Mouse (Mus musculus) gastrocnemius, postnatal 4 days (tissue): ENCODE measurements around the gene Synpo2. TPM values are rescaled to one million over a fixed set of nuclear protein-coding genes. Genes with fewer than 3 reads are reported as not detected.
"Not testable (repeated sequence)": the region's sequence is repeated elsewhere in the genome, so short reads cannot be mapped to it uniquely, and the experiment has no call there.

Experiments used
- DNase-seq, 2 experiments: peaks; one replicate each; pipeline ENCODE4 v3.0.0; 2021 to 2022; ENCODE audit warnings: low spot score in 2 of 2, mixed read lengths in 2 of 2
- total RNA-seq, 2 experiments: library from RNA; stranded (reverse); gene quantifications; 2 replicates each; pipeline ENCODE4 v1.2.3; 2021

Gene Synpo2
- total RNA-seq, 2 experiments from 2014 or later, result 110 to 129 TPM

- peak; percentile 42 to 82 for DNase-seq
Measured at GRCm38 (mm10) chr3:123138274-123139003, 97.5 kb downstream of the Synpo2 start.

DNA sequence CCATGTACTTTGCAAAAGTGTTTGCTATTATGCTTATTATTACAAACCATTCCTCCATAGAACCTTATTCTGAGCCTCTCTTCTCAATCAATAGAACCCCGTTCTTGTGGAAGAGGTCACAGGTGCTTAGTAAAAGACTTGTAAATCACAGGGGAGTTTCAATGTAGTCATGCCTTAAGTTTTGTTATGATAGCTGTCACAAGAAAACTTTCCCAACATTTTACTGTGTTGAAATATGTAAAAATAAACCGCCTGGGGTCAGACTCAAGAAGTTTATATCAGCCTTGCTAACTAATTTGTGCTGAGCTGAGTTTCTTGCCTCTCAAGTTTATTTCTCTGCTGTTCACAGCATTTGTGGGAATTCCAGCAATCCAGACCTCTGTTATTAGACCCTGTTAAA, 103.8 kb downstream of the Synpo2 start:
- DNase-seq, result no peak

- no peak for DNase-seq
Measured at GRCm38 (mm10) chr3:123131151-123131756, 104.7 kb downstream of the Synpo2 start.

- no peak for DNase-seq
Measured at GRCm38 (mm10) chr3:123130314-123131150, 105.4 kb downstream of the Synpo2 start.

GRCm38 (mm10) chr3:123128781-123129180, 107.2 kb downstream of the Synpo2 start:
- DNase-seq, result peak; percentile 35 to 40

DNA sequence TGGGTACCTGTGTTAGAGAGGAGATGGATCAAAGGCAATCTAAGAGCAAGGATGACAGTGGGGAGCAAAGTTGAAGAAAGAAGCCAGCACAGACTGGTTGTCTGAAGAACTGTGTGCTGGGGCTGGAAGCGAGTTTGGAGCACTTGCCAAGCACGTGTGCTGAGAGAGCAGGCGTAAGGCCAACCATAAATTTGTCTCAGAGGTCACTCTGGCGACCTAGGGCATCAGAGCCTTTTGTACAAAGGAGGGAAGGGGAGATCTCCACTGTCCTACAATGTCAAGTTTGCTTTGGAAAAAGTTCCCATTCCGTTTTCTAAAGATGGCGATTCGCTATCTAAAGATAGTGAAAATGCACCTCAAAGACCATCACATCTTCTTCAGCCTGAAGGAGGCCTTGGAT, 107.9 kb downstream of the Synpo2 start:
- DNase-seq, result no peak

DNA sequence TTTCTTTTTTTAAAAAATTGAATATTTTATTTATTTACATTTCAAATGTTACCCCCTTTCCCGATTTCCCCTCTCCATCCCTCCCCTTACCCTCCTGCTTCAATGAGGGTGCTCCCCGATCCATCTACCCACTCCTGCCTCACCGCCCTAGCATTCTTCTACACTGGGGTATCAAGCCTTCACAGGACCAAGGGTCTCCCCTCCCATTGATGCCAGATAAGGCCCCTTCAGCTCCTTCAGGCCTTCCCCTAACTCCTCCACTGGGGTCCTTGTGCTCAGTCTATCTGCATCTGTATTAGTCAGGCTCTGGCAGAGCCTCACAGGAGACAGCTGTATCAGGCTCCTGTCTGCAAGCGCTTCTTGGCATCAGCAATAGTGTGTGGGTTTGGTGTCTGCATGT, 109.2 kb downstream of the Synpo2 start:
- DNase-seq, result not testable (repeated sequence)

- DNase-seq, result no peak
Measured at GRCm38 (mm10) chr3:123123817-123124216, 112.1 kb downstream of the Synpo2 start.

DNA sequence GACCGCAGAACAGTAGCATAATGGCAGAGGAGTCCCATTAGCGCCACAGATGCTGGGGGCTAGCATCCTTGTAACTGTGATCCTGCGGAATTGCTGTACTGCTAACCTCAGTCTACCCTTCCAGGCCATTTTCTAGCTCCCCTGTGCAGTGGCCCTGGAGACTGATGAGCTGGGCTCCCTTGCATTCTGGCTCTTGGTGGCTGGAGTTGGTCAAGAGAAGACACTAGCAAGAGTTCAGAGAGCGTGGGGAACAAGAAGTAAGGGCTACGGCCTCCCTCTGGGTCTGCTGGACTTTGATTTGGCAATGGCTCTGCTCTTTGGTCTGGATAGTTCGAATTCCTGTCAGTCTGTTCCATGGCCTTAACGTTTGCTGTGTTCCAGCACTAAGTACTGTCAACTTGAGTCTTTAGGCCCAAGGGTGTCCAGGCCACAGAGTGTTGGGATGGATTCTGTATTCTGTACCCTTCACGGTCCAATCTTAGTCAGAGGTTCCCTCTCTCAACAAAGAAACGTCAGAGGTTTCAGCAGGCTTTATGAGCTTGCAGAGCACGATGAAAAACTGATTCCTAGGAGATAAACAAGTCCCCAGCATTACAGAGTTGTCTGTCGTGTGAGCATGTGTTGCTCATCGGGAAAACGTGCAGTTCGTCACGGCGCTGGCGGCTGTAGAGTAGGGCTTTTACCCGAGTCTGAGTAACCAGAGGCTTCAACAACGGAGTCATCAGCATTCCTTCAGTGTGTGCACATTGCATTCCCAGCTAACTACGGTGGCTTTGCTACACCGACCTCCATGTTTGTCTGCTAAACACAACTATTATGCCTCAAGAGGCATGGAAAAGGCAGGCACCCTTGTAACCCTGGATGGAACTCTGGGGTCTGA, 113.6 kb downstream of the Synpo2 start:
- no peak for DNase-seq

DNA sequence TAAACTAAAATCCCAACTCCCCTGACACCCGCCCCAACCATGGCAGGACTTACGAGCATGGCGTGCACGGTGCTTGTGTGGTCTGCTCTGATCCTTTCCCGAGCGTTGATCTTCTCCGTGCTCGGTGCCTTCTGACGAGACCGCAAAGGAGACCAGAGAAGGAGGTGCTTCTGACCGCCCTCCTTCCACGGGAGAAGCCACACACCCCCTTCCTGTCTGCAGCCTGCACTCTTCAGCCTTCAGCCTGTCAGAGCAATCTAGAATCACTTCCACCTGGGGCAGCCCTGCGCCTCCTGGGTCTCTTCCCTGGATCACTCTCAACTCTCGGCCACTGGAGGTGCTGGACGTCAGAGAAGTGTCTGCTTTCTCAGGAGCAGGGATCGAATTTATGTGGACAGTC, 119.0 kb downstream of the Synpo2 start:
- peak in 1 of 2 experiments; percentile 26 for DNase-seq

DNA sequence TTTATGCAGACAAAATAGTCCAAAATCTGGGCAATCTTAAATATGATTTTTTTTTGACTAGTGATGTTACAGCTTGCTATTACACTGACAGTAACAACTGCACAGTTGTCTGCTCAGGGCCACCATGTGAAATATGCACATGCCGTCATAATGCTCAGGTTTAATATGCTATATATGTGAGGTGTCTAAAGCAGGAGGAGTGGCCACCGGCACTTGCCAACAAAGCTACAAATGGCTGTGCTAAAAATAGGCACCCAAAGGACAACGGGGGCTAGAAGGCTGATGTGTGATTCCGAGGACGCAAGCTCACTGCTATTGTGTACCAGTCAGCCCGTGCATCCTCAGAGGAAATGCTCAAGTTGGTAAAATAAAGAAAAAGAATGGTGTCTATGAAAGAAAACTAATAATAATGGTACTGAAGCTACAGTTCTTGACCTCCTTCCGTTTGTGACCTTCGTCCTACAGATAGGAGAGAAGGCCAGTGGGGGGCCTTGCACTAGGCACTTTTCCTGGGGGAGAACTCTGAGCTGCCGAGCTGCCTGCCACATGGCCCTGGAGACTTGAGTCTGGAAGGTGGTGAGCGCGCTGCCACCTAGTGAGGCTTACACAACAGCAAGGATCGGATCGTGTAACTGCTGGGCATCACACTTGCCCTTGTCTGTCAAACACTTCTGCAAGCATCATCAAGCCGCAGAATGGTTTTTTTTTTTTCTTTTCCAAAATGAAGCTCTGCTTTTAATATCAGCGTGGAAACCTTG, 120.0 kb downstream of the Synpo2 start:
- DNase-seq, result peak in 1 of 2 experiments; percentile 50

- DNase-seq, result no peak
Measured at GRCm38 (mm10) chr3:123114001-123114635, 121.8 kb downstream of the Synpo2 start.

- DNase-seq, result no peak
Measured at GRCm38 (mm10) chr3:123112781-123113180, 123.2 kb downstream of the Synpo2 start.

- no peak for DNase-seq
Measured at GRCm38 (mm10) chr3:123111071-123111711, 124.8 kb downstream of the Synpo2 start.

GRCm38 (mm10) chr3:123107830-123108549, 128.0 kb downstream of the Synpo2 start:
- DNase-seq, result no peak

- DNase-seq, result no peak
Measured at GRCm38 (mm10) chr3:123104325-123104724, 131.6 kb downstream of the Synpo2 start.

DNA sequence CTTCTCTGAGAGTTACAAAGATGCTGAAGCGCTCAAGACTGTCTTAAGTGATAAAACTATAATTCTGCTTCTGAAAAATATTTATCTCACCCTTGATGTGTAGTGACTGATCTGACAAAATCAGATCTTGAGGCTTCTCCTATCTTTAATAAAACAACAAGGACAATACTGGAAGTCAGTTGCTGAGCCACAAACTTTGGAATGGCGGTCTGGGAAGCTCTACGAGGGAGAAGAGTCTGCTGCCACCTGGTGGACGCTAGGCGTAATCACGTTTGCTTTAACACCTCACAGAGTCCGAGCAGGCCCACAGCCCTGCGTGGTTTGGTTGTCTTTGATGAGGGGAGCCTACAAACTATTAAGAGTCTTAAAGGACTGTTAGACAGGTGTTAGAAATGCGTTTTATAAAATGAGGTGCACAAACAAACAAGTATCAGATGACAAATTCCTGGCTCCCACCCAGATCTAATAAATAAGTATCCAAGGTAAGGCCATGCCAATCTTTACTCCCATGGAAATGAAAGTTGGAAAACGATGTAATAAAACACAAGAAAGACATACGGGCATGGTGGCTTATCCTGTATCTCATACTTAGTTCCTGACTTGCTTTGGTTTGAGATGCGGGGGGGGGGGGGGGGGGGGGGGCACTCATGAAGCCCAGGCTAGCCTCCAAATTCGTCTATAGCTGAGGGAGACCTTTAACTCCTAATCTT, 132.6 kb downstream of the Synpo2 start:
- DNase-seq, result peak; percentile 57 to 74

GRCm38 (mm10) chr3:123101761-123102160, 134.2 kb downstream of the Synpo2 start:
- no peak for DNase-seq
